Mouse (Mus musculus) spleen, adult 2 months (tissue): Measurements from ENCODE around the gene Sdhaf2.

ENCODE experiments used
- CTCF ChIP-seq: fragments of 200-500 bp; IDR thresholded peaks from 2 replicates; pipeline ENCODE4 v1.5.1; 2011; ENCODE audit warnings: mild to moderate bottlenecking, inconsistent platforms; ENCODE audit not compliant: insufficient read depth, insufficient read length, insufficient replicate concordance; ENCODE audit errors: extremely low read depth
- POLR2A ChIP-seq: fragments of 200-500 bp; IDR thresholded peaks from 2 replicates; pipeline ENCODE4 v1.6.1; 2011; ENCODE audit warnings: low read depth, low read length, inconsistent platforms

GRCm38 (mm10) chr19:10472958-10473357, 53.0 kb downstream of the Sdhaf2 start:
- no peak for TF ChIP-seq CTCF
- TF ChIP-seq POLR2A, result no peak
